Mouse (Mus musculus): ENCODE results near the gene Bicd2.
A peak's percentile ranks its signal among the peaks of the same experiment; 100 is the strongest.
"Not testable (repeated sequence)": the region's sequence is repeated elsewhere in the genome, so short reads cannot be mapped to it uniquely, and the experiment has no call there.

Gene Bicd2

GRCm38 (mm10) chr13:49360906-49361406 is 19.6 kb downstream of the Bicd2 start:
- no peak for DNase-seq (ENCODE audit: low read depth, low spot score)

- DNase-seq (ENCODE audit: low read depth, low spot score), result peak; percentile 70
Observed at GRCm38 (mm10) chr13:49362364-49362763, 21.0 kb downstream of the Bicd2 start.

GRCm38 (mm10) chr13:49362804-49363203 is 21.4 kb downstream of the Bicd2 start:
- no peak for DNase-seq (ENCODE audit: low read depth, low spot score)

GRCm38 (mm10) chr13:49364716-49365115 is 23.3 kb downstream of the Bicd2 start:
- DNase-seq (ENCODE audit: low read depth, low spot score), result no peak

GRCm38 (mm10) chr13:49367657-49368440 is 26.5 kb downstream of the Bicd2 start:
- DNase-seq (ENCODE audit: low read depth, low spot score), result no peak

- DNase-seq (ENCODE audit: low read depth, low spot score), result no peak
Observed at GRCm38 (mm10) chr13:49369404-49369803, 28.0 kb downstream of the Bicd2 start.

GRCm38 (mm10) chr13:49370216-49370615 is 28.8 kb downstream of the Bicd2 start:
- not testable (repeated sequence) for DNase-seq (ENCODE audit: low read depth, low spot score)

- DNase-seq (ENCODE audit: low read depth, low spot score), result not testable (repeated sequence)
Observed at GRCm38 (mm10) chr13:49370916-49371315, 29.5 kb downstream of the Bicd2 start.

- peak; percentile 19 for DNase-seq (ENCODE audit: low read depth, low spot score)
Observed at GRCm38 (mm10) chr13:49371428-49371899, 30.1 kb downstream of the Bicd2 start.

GRCm38 (mm10) chr13:49372370-49373060 is 31.1 kb downstream of the Bicd2 start:
- DNase-seq (ENCODE audit: low read depth, low spot score), result no peak

GRCm38 (mm10) chr13:49374304-49374703 is 32.9 kb downstream of the Bicd2 start:
- no peak for DNase-seq (ENCODE audit: low read depth, low spot score)

- DNase-seq (ENCODE audit: low read depth, low spot score), result no peak
Observed at GRCm38 (mm10) chr13:49374730-49375129, 33.3 kb downstream of the Bicd2 start.

- DNase-seq (ENCODE audit: low read depth, low spot score), result no peak
Observed at GRCm38 (mm10) chr13:49377608-49378007, 36.2 kb downstream of the Bicd2 start.

- no peak for DNase-seq (ENCODE audit: low read depth, low spot score)
Observed at GRCm38 (mm10) chr13:49379301-49379700, 37.9 kb downstream of the Bicd2 start.

- DNase-seq (ENCODE audit: low read depth, low spot score), result peak; percentile 88
Observed at GRCm38 (mm10) chr13:49381230-49381629, 39.8 kb downstream of the Bicd2 start.

GRCm38 (mm10) chr13:49382997-49383396 is 41.6 kb downstream of the Bicd2 start:
- peak; percentile 19 for DNase-seq (ENCODE audit: low read depth, low spot score)

- no peak for DNase-seq (ENCODE audit: low read depth, low spot score)
Observed at GRCm38 (mm10) chr13:49384751-49385463, 43.5 kb downstream of the Bicd2 start.

- peak; percentile 72 for DNase-seq (ENCODE audit: low read depth, low spot score)
Observed at GRCm38 (mm10) chr13:49391374-49391773, 50.0 kb downstream of the Bicd2 start.

- DNase-seq (ENCODE audit: low read depth, low spot score), result no peak
Observed at GRCm38 (mm10) chr13:49393579-49393978, 52.2 kb downstream of the Bicd2 start.

- no peak for DNase-seq (ENCODE audit: low read depth, low spot score)
Observed at GRCm38 (mm10) chr13:49394886-49395447, 53.6 kb downstream of the Bicd2 start.

- DNase-seq (ENCODE audit: low read depth, low spot score), result no peak
Observed at GRCm38 (mm10) chr13:49396798-49397197, 55.4 kb downstream of the Bicd2 start.

- DNase-seq (ENCODE audit: low read depth, low spot score), result no peak
Observed at GRCm38 (mm10) chr13:49398191-49398590, 56.8 kb downstream of the Bicd2 start.

Measured in R1 (cell line).